Mouse (Mus musculus) lung, embryonic 15.5 days (tissue): ENCODE measurements around the gene Fam161a. TPM values are rescaled to one million over a fixed set of nuclear protein-coding genes. Genes with fewer than 3 reads are reported as not detected.
A peak's percentile ranks its signal among the peaks of the same experiment; 100 is the strongest.

Experiments used
- ATAC-seq: fragments of 200-750 bp; cut with Nextera tagmentation; 2 replicates; pipeline ENCODE4 v1.8.0; 2017; ENCODE audit warnings: moderate number of reproducible peaks, borderline replicate concordance; ENCODE audit not compliant: low FRiP score, low TSS enrichment; ENCODE audit errors: extremely low read depth
- H3K27ac ChIP-seq: fragments of 300-500 bp; sonication (generic); 2 replicates; pipeline ENCODE4 v1.5.1; 2015; ENCODE audit warnings: moderate library complexity, mild to moderate bottlenecking, inconsistent platforms
- H3K27me3 ChIP-seq: fragments of 300-500 bp; sonication (generic); 2 replicates; pipeline ENCODE4 v1.6.1; 2015; ENCODE audit warnings: inconsistent platforms
- H3K36me3 ChIP-seq: fragments of 300-500 bp; sonication (generic); 2 replicates; pipeline ENCODE4 v1.6.1; 2015; ENCODE audit warnings: inconsistent platforms
- H3K4me1 ChIP-seq: fragments of 300-500 bp; sonication (generic); 2 replicates; pipeline ENCODE4 v1.6.1; 2015; ENCODE audit warnings: inconsistent platforms
- H3K4me2 ChIP-seq: fragments of 300-500 bp; sonication (generic); 2 replicates; pipeline ENCODE4 v1.6.1; 2015; ENCODE audit warnings: inconsistent platforms, mild to moderate bottlenecking, moderate library complexity
- H3K4me3 ChIP-seq: fragments of 300-500 bp; sonication (generic); 2 replicates; pipeline ENCODE4 v1.5.1; 2015; ENCODE audit warnings: mild to moderate bottlenecking, inconsistent platforms
- H3K9ac ChIP-seq: fragments of 300-500 bp; sonication (generic); 2 replicates; pipeline ENCODE4 v1.6.1; 2015; ENCODE audit warnings: inconsistent platforms
- H3K9me3 ChIP-seq: fragments of 300-500 bp; sonication (generic); 2 replicates; pipeline ENCODE4 v1.6.1; 2016; ENCODE audit warnings: inconsistent platforms
- WGBS: fragments of 180-500 bp; shearing (Covaris S2); methylation state at CpG from one replicate; pipeline ENCODE4 v1.1.7; 2015; 5-methylcytosine and 5-hydroxymethylcytosine counted together
- polyA plus RNA-seq: library from polyadenylated mRNA; unstranded; fragments of >200 nt; fragmentation: Nextera tagmentation; extraction: Ambion mirVana; gene quantifications from 2 replicates; pipeline ENCODE4 v1.2.1, GENCODE M21; 2015

Fam161a gene
- 5.5 and 5.8 TPM in 2 replicates for polyA plus RNA-seq

- H3K4me3 ChIP-seq = peak within 1 kb of the TSS; percentile 64
- no peaks in the 10 kb centered on the region for H3K27me3 ChIP-seq
- under 1% methylated on average over 22 of the region's 22 CpGs for WGBS
- no peaks in the 10 kb centered on the region for H3K9me3 ChIP-seq
- H3K4me1 ChIP-seq = no peaks in the 10 kb centered on the region
- peak within 1 kb of the TSS; percentile 89 for H3K4me2 ChIP-seq
- H3K27ac ChIP-seq = peak within 1 kb of the TSS; percentile 89
- H3K9ac ChIP-seq = peak within 1 kb of the TSS; percentile 71
- ATAC-seq = peak; percentile 94
- peaks cover 24% of the 10 kb centered on the region for H3K36me3 ChIP-seq
Observed at GRCm38 (mm10) chr11:23007481-23008180, at the start of gene Fam161a. Gene Fam161a (plus strand): TSS chr11:23007531.

- Histone ChIP-seq H3K4me3 (no peak overlapping the region), H3K9me3 (no peaks in the 10 kb centered on the region)
- WGBS = 89% methylated on average over 4 of the region's 4 CpGs
Observed at GRCm38 (mm10) chr11:22957791-22958374, 49.4 kb upstream of the Fam161a start.

GRCm38 (mm10) chr11:22962101-22962500 is 45.2 kb upstream of the Fam161a start:
- ATAC-seq = no peak
- 96% methylated on average over 1 of the region's 1 CpGs for WGBS

More at GRCm38 (mm10) chr11:22957791-22958374, 49.4 kb upstream of the Fam161a start:
- Histone ChIP-seq H3K9ac (no peak overlapping the region), H3K27me3 (no peaks in the 10 kb centered on the region), H3K4me1 (0 out of 2 replicates have a peak, but pooled peaks cover 5% of the 10 kb centered on the region), H3K27ac (no peak overlapping the region), H3K4me2 (no peak overlapping the region), H3K36me3 (0 out of 2 replicates have a peak, but pooled peaks cover 3% of the 10 kb centered on the region)
- ATAC-seq = no peak

GRCm38 (mm10) chr11:22964401-22964800 is 42.9 kb upstream of the Fam161a start:
- H3K9me3 ChIP-seq = no peaks in the 10 kb centered on the region
- H3K27ac ChIP-seq = no peak overlapping the region
- WGBS = 73% methylated on average over 4 of the region's 4 CpGs
- ATAC-seq = no peak
- H3K4me3 ChIP-seq = no peak overlapping the region
- no peaks in the 10 kb centered on the region for H3K27me3 ChIP-seq
- H3K9ac ChIP-seq = no peak overlapping the region
- peaks cover 13% of the 10 kb centered on the region; the same call in 1 of the 2 replicates for H3K36me3 ChIP-seq
- H3K4me2 ChIP-seq = no peak overlapping the region
- 0 out of 2 replicates have a peak, but pooled peaks cover 3% of the 10 kb centered on the region for H3K4me1 ChIP-seq

More at GRCm38 (mm10) chr11:22962101-22962500, 45.2 kb upstream of the Fam161a start:
- Histone ChIP-seq H3K27me3 (no peaks in the 10 kb centered on the region), H3K4me3 (no peak overlapping the region), H3K36me3 (peaks cover 10% of the 10 kb centered on the region; the same call in 1 of the 2 replicates), H3K9me3 (no peaks in the 10 kb centered on the region), H3K9ac (no peak overlapping the region), H3K27ac (no peak overlapping the region), H3K4me1 (0 out of 2 replicates have a peak, but pooled peaks cover 5% of the 10 kb centered on the region), H3K4me2 (no peak overlapping the region)

- no peak overlapping the region for H3K27ac ChIP-seq
- WGBS = 81% methylated on average over 4 of the region's 4 CpGs
- no peak for ATAC-seq
- no peaks in the 10 kb centered on the region for H3K4me1 ChIP-seq
- no peak overlapping the region for H3K9ac ChIP-seq
- no peaks in the 10 kb centered on the region for H3K9me3 ChIP-seq
- no peak overlapping the region for H3K4me2 ChIP-seq
- no peaks in the 10 kb centered on the region for H3K27me3 ChIP-seq
- no peak overlapping the region for H3K4me3 ChIP-seq
- H3K36me3 ChIP-seq = peaks cover 13% of the 10 kb centered on the region; the same call in 1 of the 2 replicates
Observed at GRCm38 (mm10) chr11:22965503-22965902, 41.8 kb upstream of the Fam161a start.

- H3K9ac ChIP-seq = no peak overlapping the region
- H3K36me3 ChIP-seq = peaks cover 26% of the 10 kb centered on the region
- H3K9me3 ChIP-seq = 0 out of 2 replicates have a peak, but pooled peaks cover 16% of the 10 kb centered on the region
- WGBS = 57% methylated on average over 6 of the region's 6 CpGs
- H3K4me1 ChIP-seq = 0 out of 2 replicates have a peak, but pooled peaks cover 5% of the 10 kb centered on the region
- no peak overlapping the region for H3K4me2 ChIP-seq
- no peak overlapping the region for H3K4me3 ChIP-seq
- no peak for ATAC-seq
- H3K27me3 ChIP-seq = no peaks in the 10 kb centered on the region
- no peak overlapping the region for H3K27ac ChIP-seq
Observed at GRCm38 (mm10) chr11:22969486-22969885, 37.8 kb upstream of the Fam161a start.

GRCm38 (mm10) chr11:22970546-22970945 is 36.8 kb upstream of the Fam161a start:
- Histone ChIP-seq H3K4me1 (peaks cover 8% of the 10 kb centered on the region), H3K9ac (no peak overlapping the region), H3K27ac (no peak overlapping the region), H3K4me3 (no peak overlapping the region), H3K4me2 (no peak overlapping the region), H3K27me3 (no peaks in the 10 kb centered on the region), H3K36me3 (peaks cover 26% of the 10 kb centered on the region), H3K9me3 (0 out of 2 replicates have a peak, but pooled peaks cover 16% of the 10 kb centered on the region)
- 93% methylated on average over 1 of the region's 1 CpGs for WGBS
- ATAC-seq = no peak

- Histone ChIP-seq H3K4me3 (peak within 1 kb of the TSS; percentile 53), H3K9ac (peak within 1 kb of the TSS; percentile 29), H3K27me3 (no peaks in the 10 kb centered on the region), H3K36me3 (peaks cover 23% of the 10 kb centered on the region; the same call in 1 of the 2 replicates), H3K9me3 (0 out of 2 replicates have a peak, but pooled peaks cover 16% of the 10 kb centered on the region), H3K27ac (peak within 1 kb of the TSS; percentile 72), H3K4me1 (peaks cover 16% of the 10 kb centered on the region), H3K4me2 (peak within 1 kb of the TSS; percentile 62)
- peak; percentile 76 for ATAC-seq
- 56% methylated on average over 56 of the region's 56 CpGs for WGBS
Observed at GRCm38 (mm10) chr11:22971835-22972709, 35.3 kb upstream of the Fam161a start, which contains the start of gene Zrsr1. Gene Zrsr1 (plus strand): TSS chr11:22972005.

GRCm38 (mm10) chr11:22972746-22973526 is 34.4 kb upstream of the Fam161a start:
- Histone ChIP-seq H3K9ac (peak overlapping the region; percentile 46), H3K36me3 (peaks cover 25% of the 10 kb centered on the region; the same call in 1 of the 2 replicates), H3K27ac (peak overlapping the region; percentile 72), H3K9me3 (0 out of 2 replicates have a peak, but pooled peaks cover 16% of the 10 kb centered on the region), H3K4me2 (peak overlapping the region; percentile 62), H3K27me3 (no peaks in the 10 kb centered on the region), H3K4me1 (peaks cover 16% of the 10 kb centered on the region), H3K4me3 (peak overlapping the region; percentile 53)
- ATAC-seq = peak; percentile 72
- 47% methylated on average over 44 of the region's 46 CpGs for WGBS

GRCm38 (mm10) chr11:22973599-22973998 is 33.7 kb upstream of the Fam161a start:
- Histone ChIP-seq H3K9ac (peak overlapping the region; percentile 46), H3K4me1 (peaks cover 16% of the 10 kb centered on the region), H3K4me2 (peak overlapping the region; percentile 59), H3K27me3 (no peaks in the 10 kb centered on the region), H3K36me3 (peaks cover 29% of the 10 kb centered on the region; the same call in 1 of the 2 replicates), H3K9me3 (0 out of 2 replicates have a peak, but pooled peaks cover 16% of the 10 kb centered on the region), H3K27ac (peak overlapping the region; percentile 72), H3K4me3 (peak overlapping the region; percentile 53)
- ATAC-seq = no peak
- 33% methylated on average over 14 of the region's 14 CpGs for WGBS
